Mouse (Mus musculus) forebrain, embryonic 10.5 days (tissue): ENCODE measurements around the gene Ankrd11. TPM values are rescaled to one million over a fixed set of nuclear protein-coding genes. Genes with fewer than 3 reads are reported as not detected.

Experiments used
- DNase-seq: peaks from one replicate; pipeline ENCODE4 v3.0.0-alpha.2; 2017; ENCODE audit warnings: low spot score; ENCODE audit errors: extremely low spot score
- H3K27ac ChIP-seq: fragments of 300-500 bp; sonication (generic); 2 replicates; pipeline ENCODE4 v1.5.1; 2016; ENCODE audit warnings: mild to moderate bottlenecking
- H3K27me3 ChIP-seq: fragments of 300-500 bp; sonication (generic); 2 replicates; pipeline ENCODE4 v1.6.1; 2016; ENCODE audit warnings: mild to moderate bottlenecking; ENCODE audit not compliant: poor library complexity, severe bottlenecking
- H3K36me3 ChIP-seq: fragments of 300-500 bp; sonication (generic); replicated peaks from 2 replicates; pipeline ENCODE4 v1.6.1; 2016; ENCODE audit warnings: mild to moderate bottlenecking, moderate library complexity
- H3K4me1 ChIP-seq: fragments of 300-500 bp; sonication (generic); 2 replicates; pipeline ENCODE4 v1.6.1; 2016
- H3K4me3 ChIP-seq: fragments of 300-500 bp; sonication (generic); 2 replicates; pipeline ENCODE4 v1.5.1; 2016; ENCODE audit warnings: mild to moderate bottlenecking, moderate library complexity
- H3K9me3 ChIP-seq: fragments of 300-500 bp; sonication (generic); 2 replicates; pipeline ENCODE4 v1.6.1; 2016; ENCODE audit warnings: mild to moderate bottlenecking, moderate library complexity
- WGBS: fragments of 180-500 bp; shearing (Covaris S2); methylation state at CpG from one replicate; pipeline ENCODE4 v1.1.7; 2016; 5-methylcytosine and 5-hydroxymethylcytosine counted together
- polyA plus RNA-seq: library from polyadenylated mRNA; unstranded; fragments of >200 nt; fragmentation: Nextera tagmentation; extraction: Ambion mirVana; gene quantifications from 2 replicates; pipeline ENCODE4 v1.2.1, GENCODE M21; 2016

The Ankrd11 gene
- polyA plus RNA-seq, 1 experiment from 2014 or later, result 33.8 TPM

- Histone ChIP-seq H3K4me3 (no peak overlapping the region), H3K36me3 (peaks cover 7% of the 10 kb centered on the region), H3K27me3 (no peaks in the 10 kb centered on the region), H3K4me1 (peaks cover 15% of the 10 kb centered on the region), H3K9me3 (no peaks in the 10 kb centered on the region), H3K27ac (no peak overlapping the region)
- WGBS, result 91% methylated on average over 5 of the region's 5 CpGs
- DNase-seq, result no peak
These were observed 50.7 kb downstream of the Ankrd11 start for GRCm38 (mm10) chr8:122991368-122991767.

GRCm38 (mm10) chr8:122989976-122990375, 52.1 kb downstream of the Ankrd11 start:
- no peak for DNase-seq
- no peak overlapping the region for H3K27ac ChIP-seq
- H3K27me3 ChIP-seq, result no peaks in the 10 kb centered on the region
- 0 out of 2 replicates have a peak, but pooled peaks cover 3% of the 10 kb centered on the region for H3K36me3 ChIP-seq
- H3K4me1 ChIP-seq, result peaks cover 14% of the 10 kb centered on the region
- H3K9me3 ChIP-seq, result no peaks in the 10 kb centered on the region
- WGBS, result 96% methylated on average over 2 of the region's 2 CpGs
- H3K4me3 ChIP-seq, result no peak overlapping the region

GRCm38 (mm10) chr8:122988955-122989354, 53.1 kb downstream of the Ankrd11 start:
- 91% methylated on average over 3 of the region's 3 CpGs for WGBS
- DNase-seq, result no peak
- Histone ChIP-seq H3K27me3 (no peaks in the 10 kb centered on the region), H3K27ac (no peak overlapping the region), H3K36me3 (0 out of 2 replicates have a peak, but pooled peaks cover 3% of the 10 kb centered on the region), H3K4me1 (peaks cover 11% of the 10 kb centered on the region), H3K9me3 (no peaks in the 10 kb centered on the region), H3K4me3 (no peak overlapping the region)

- DNase-seq, result no peak
- Histone ChIP-seq H3K36me3 (0 out of 2 replicates have a peak, but pooled peaks cover 3% of the 10 kb centered on the region), H3K27ac (no peak overlapping the region), H3K27me3 (no peaks in the 10 kb centered on the region), H3K4me3 (no peak overlapping the region), H3K4me1 (peaks cover 7% of the 10 kb centered on the region), H3K9me3 (no peaks in the 10 kb centered on the region)
- 77% methylated on average over 2 of the region's 2 CpGs for WGBS
These were observed 54.8 kb downstream of the Ankrd11 start for GRCm38 (mm10) chr8:122987255-122987654.

- WGBS, result 88% methylated on average over 8 of the region's 8 CpGs
- no peak overlapping the region for H3K4me3 ChIP-seq
- no peak overlapping the region for H3K27ac ChIP-seq
These were observed 55.4 kb downstream of the Ankrd11 start for GRCm38 (mm10) chr8:122986501-122987184.

GRCm38 (mm10) chr8:122984175-122984574, 57.9 kb downstream of the Ankrd11 start:
- WGBS, result 87% methylated on average over 3 of the region's 3 CpGs
- Histone ChIP-seq H3K4me1 (peaks cover 4% of the 10 kb centered on the region), H3K36me3 (peaks cover 7% of the 10 kb centered on the region; the same call in 1 of the 2 replicates), H3K27ac (no peak overlapping the region), H3K27me3 (no peaks in the 10 kb centered on the region), H3K9me3 (no peaks in the 10 kb centered on the region), H3K4me3 (no peak overlapping the region)
- DNase-seq, result no peak

More at GRCm38 (mm10) chr8:122986501-122987184, 55.4 kb downstream of the Ankrd11 start:
- no peaks in the 10 kb centered on the region for H3K27me3 ChIP-seq
- DNase-seq, result no peak
- peaks cover 7% of the 10 kb centered on the region for H3K4me1 ChIP-seq
- H3K9me3 ChIP-seq, result no peaks in the 10 kb centered on the region
- 0 out of 2 replicates have a peak, but pooled peaks cover 3% of the 10 kb centered on the region for H3K36me3 ChIP-seq

GRCm38 (mm10) chr8:122983178-122983942, 58.7 kb downstream of the Ankrd11 start:
- DNase-seq, result no peak
- 94% methylated on average over 19 of the region's 19 CpGs for WGBS
- Histone ChIP-seq H3K9me3 (no peaks in the 10 kb centered on the region), H3K4me1 (peaks cover 4% of the 10 kb centered on the region), H3K36me3 (peaks cover 7% of the 10 kb centered on the region; the same call in 1 of the 2 replicates), H3K27me3 (no peaks in the 10 kb centered on the region), H3K27ac (no peak overlapping the region), H3K4me3 (no peak overlapping the region)

- DNase-seq, result no peak
- no peaks in the 10 kb centered on the region for H3K4me1 ChIP-seq
- WGBS, result 90% methylated on average over 5 of the region's 5 CpGs
- H3K9me3 ChIP-seq, result no peaks in the 10 kb centered on the region
- peaks cover 7% of the 10 kb centered on the region; the same call in 1 of the 2 replicates for H3K36me3 ChIP-seq
- H3K27ac ChIP-seq, result no peak overlapping the region
- H3K4me3 ChIP-seq, result no peak overlapping the region
- H3K27me3 ChIP-seq, result no peaks in the 10 kb centered on the region
These were observed 60.4 kb downstream of the Ankrd11 start for GRCm38 (mm10) chr8:122981646-122982045.

- WGBS, result 90% methylated on average over 10 of the region's 10 CpGs
- DNase-seq, result no peak
- H3K36me3 ChIP-seq, result peaks cover 7% of the 10 kb centered on the region; the same call in 1 of the 2 replicates
- H3K9me3 ChIP-seq, result no peaks in the 10 kb centered on the region
- H3K4me1 ChIP-seq, result no peaks in the 10 kb centered on the region
- H3K4me3 ChIP-seq, result no peak overlapping the region
- H3K27me3 ChIP-seq, result no peaks in the 10 kb centered on the region
- no peak overlapping the region for H3K27ac ChIP-seq
These were observed 62.1 kb downstream of the Ankrd11 start for GRCm38 (mm10) chr8:122979865-122980509.

GRCm38 (mm10) chr8:122979424-122979823, 62.7 kb downstream of the Ankrd11 start:
- Histone ChIP-seq H3K27ac (no peak overlapping the region), H3K36me3 (peaks cover 11% of the 10 kb centered on the region), H3K27me3 (no peaks in the 10 kb centered on the region), H3K9me3 (no peaks in the 10 kb centered on the region), H3K4me1 (no peaks in the 10 kb centered on the region), H3K4me3 (no peak overlapping the region)
- 90% methylated on average over 3 of the region's 3 CpGs for WGBS
- no peak for DNase-seq

- no peak for DNase-seq
- Histone ChIP-seq H3K4me1 (no peaks in the 10 kb centered on the region), H3K27ac (no peak overlapping the region), H3K36me3 (peaks cover 43% of the 10 kb centered on the region), H3K4me3 (no peak overlapping the region), H3K9me3 (no peaks in the 10 kb centered on the region), H3K27me3 (no peaks in the 10 kb centered on the region)
- whole genome bisulfite sequencing, result 97% methylated on average over 4 of the region's 4 CpGs
These were observed 66.0 kb downstream of the Ankrd11 start for GRCm38 (mm10) chr8:122976046-122976445.

GRCm38 (mm10) chr8:122969964-122970620, 72.0 kb downstream of the Ankrd11 start:
- Histone ChIP-seq H3K4me1 (no peaks in the 10 kb centered on the region), H3K27me3 (no peaks in the 10 kb centered on the region), H3K4me3 (no peak overlapping the region), H3K27ac (no peak overlapping the region), H3K9me3 (no peaks in the 10 kb centered on the region), H3K36me3 (peaks cover 81% of the 10 kb centered on the region)
- no peak for DNase-seq
- WGBS, result 94% methylated on average over 3 of the region's 3 CpGs
